Mouse (Mus musculus): ENCODE results near the gene Sdk1. TPM values are rescaled to one million over a fixed set of nuclear protein-coding genes. Genes with fewer than 3 reads are reported as not detected.

Gene Sdk1
- polyA plus RNA-seq, 1 experiment, result not detected

DNA sequence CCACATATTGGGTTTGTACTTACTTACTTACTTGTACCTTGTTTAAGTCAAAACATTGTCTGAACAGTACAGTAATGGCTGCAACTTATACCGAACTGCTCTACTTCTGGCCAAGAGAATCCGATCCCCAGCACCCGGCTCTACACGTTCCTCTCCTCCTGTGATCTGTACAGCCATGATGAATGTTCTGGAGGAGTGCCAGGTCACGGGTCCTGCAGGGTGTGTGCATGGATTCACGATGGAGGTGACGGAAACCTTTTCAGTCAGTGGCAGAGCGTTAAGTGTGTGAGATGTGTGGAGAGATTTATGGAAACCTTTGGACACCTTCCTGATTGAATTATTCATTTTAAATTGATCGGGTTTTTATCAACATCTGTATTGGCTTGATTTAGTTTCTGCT, 312.2 kb downstream of the Sdk1 start:
- no peak overlapping the region for H3K27ac ChIP-seq (ENCODE audit: insufficient read depth, low read depth, low read length)
- TF ChIP-seq POLR2A (IDR thresholded peaks at IDR 0.05; ENCODE audit: insufficient read depth, low read depth, low read length), result no peak
- TF ChIP-seq CTCF (IDR thresholded peaks at IDR 0.05; ENCODE audit: insufficient read depth, low read depth, low read length), result no peak
- no peaks in the 10 kb centered on the region for H3K4me1 ChIP-seq (ENCODE audit: control insufficient read depth, insufficient read depth, low read length)
- no peak overlapping the region for H3K4me3 ChIP-seq (ENCODE audit: insufficient read depth, low read depth, low read length)
- 91% methylated on average over 9 of the region's 9 CpGs for WGBS

DNA sequence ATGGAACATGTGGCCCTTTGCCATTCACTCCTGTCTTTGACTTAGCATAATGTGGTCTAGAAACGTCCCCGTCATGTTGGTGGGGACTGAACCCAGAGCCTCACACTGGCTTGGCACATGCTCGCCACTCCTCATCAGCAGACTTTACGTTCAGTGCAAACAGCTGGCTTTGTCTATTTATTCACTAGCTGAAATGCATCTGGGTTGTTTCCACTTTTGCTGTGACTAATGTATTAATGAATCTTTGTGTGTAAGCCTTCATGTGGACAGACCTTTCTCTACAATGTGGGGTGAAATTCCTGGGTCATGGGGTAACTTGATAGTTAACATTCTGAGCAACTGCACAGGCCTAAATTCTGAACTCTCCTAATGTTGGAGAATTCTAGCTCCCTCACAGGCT, 317.4 kb downstream of the Sdk1 start:
- WGBS, result 77% methylated on average over 4 of the region's 4 CpGs
- Histone ChIP-seq H3K4me3 (ENCODE audit: insufficient read depth, low read depth, low read length) (no peak overlapping the region), H3K4me1 (ENCODE audit: control insufficient read depth, insufficient read depth, low read length) (no peaks in the 10 kb centered on the region), H3K27ac (ENCODE audit: insufficient read depth, low read depth, low read length) (no peak overlapping the region)
- TF ChIP-seq CTCF (IDR thresholded peaks at IDR 0.05; ENCODE audit: insufficient read depth, low read depth, low read length), result no peak

DNA sequence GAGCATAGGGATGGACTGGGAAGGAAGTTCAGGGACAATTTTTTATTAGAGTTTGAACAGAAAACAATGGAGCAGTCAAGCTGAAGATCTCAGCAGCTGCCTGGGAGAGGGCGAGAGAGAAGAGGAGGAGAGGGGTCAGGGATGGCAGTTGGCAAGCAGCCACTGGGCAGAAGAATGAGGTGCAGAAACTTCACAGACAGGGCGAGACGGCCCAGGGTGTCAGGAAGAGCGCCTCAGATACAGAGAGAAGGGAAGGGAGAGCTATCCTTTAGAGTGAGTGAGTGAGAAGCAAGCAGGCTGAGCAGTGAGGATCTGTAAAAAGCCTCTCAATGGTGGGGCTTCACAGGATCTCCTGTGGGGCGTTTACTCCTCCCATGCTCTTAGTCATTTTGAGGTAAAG, 319.0 kb downstream of the Sdk1 start:
- TF ChIP-seq POLR2A (IDR thresholded peaks at IDR 0.05; ENCODE audit: insufficient read depth, low read depth, low read length) (no peak), CTCF (IDR thresholded peaks at IDR 0.05; ENCODE audit: insufficient read depth, low read depth, low read length) (no peak)
- Histone ChIP-seq H3K27ac (ENCODE audit: insufficient read depth, low read depth, low read length) (no peak overlapping the region), H3K4me1 (ENCODE audit: control insufficient read depth, insufficient read depth, low read length) (no peaks in the 10 kb centered on the region), H3K4me3 (ENCODE audit: insufficient read depth, low read depth, low read length) (no peak overlapping the region)
- 83% methylated on average over 5 of the region's 5 CpGs for WGBS

DNA sequence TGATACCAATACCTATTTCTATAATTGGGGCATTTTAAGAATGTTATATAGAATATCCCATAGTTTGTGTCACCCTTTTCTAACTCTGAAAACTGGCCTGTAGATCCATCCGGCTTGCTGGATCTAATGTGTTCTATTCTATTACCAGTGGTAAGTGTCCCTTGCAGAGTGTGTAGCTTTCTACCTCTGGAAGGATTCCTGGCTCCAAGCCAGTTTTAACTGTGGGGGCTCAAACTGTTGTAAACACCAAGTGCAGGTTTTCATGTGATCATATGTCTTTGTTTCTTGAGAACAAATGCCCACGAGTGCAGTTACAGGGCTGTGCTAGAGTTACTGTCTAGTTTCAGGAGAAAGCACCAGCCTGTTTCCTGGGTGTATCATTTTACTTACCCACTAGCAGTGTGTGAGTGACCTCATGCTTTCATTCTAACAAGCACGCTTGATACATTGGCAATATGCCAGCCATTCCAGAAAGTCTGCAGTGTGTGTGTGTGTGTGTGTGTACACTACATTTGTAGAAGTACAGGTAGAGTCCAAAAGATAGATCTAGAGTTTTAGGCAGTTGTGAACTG, 320.8 kb downstream of the Sdk1 start:
- TF ChIP-seq CTCF (IDR thresholded peaks at IDR 0.05; ENCODE audit: insufficient read depth, low read depth, low read length), result no peak
- no peak for TF ChIP-seq POLR2A (IDR thresholded peaks at IDR 0.05; ENCODE audit: insufficient read depth, low read depth, low read length)

DNA sequence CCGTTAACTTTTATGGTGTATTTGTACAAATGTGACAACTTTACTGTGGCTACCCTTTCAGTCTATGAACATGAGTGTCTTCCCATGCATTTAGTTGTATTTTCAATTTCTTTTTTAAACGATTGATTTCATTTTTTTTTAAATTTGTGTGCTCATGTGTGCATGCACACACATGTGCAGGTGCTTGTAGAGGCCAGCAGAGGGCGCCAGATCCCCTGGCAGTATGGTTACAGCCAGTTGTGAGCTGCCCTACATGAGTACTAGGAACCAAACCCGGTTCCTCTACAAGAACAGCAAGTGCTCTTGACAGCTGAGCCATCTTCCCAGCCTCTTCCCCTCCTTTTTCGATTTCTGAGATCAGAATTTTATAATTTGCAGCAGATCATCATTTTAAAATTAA, 322.9 kb downstream of the Sdk1 start:
- no peak for TF ChIP-seq CTCF (IDR thresholded peaks at IDR 0.05; ENCODE audit: insufficient read depth, low read depth, low read length)
- TF ChIP-seq POLR2A (IDR thresholded peaks at IDR 0.05; ENCODE audit: insufficient read depth, low read depth, low read length), result no peak
- no peak overlapping the region for H3K4me3 ChIP-seq (ENCODE audit: insufficient read depth, low read depth, low read length)
- 87% methylated on average over 5 of the region's 5 CpGs for WGBS
- no peak overlapping the region for H3K27ac ChIP-seq (ENCODE audit: insufficient read depth, low read depth, low read length)
- peaks cover 2% of the 10 kb centered on the region for H3K4me1 ChIP-seq (ENCODE audit: control insufficient read depth, insufficient read depth, low read length)

More for the DNA sequence above, 320.8 kb downstream of the Sdk1 start:
- Histone ChIP-seq H3K4me3 (ENCODE audit: insufficient read depth, low read depth, low read length) (no peak overlapping the region), H3K4me1 (ENCODE audit: control insufficient read depth, insufficient read depth, low read length) (no peaks in the 10 kb centered on the region), H3K27ac (ENCODE audit: insufficient read depth, low read depth, low read length) (no peak overlapping the region)
- 57% methylated on average over 3 of the region's 3 CpGs for WGBS

GRCm38 (mm10) chr5:141568106-141568505, 326.8 kb downstream of the Sdk1 start:
- H3K4me3 ChIP-seq (ENCODE audit: insufficient read depth, low read depth, low read length), result no peak overlapping the region
- no peak for TF ChIP-seq POLR2A (IDR thresholded peaks at IDR 0.05; ENCODE audit: insufficient read depth, low read depth, low read length)
- TF ChIP-seq CTCF (IDR thresholded peaks at IDR 0.05; ENCODE audit: insufficient read depth, low read depth, low read length), result no peak
- 47% methylated on average over 2 of the region's 2 CpGs for WGBS
- peaks cover 2% of the 10 kb centered on the region for H3K4me1 ChIP-seq (ENCODE audit: control insufficient read depth, insufficient read depth, low read length)
- H3K27ac ChIP-seq (ENCODE audit: insufficient read depth, low read depth, low read length), result no peak overlapping the region

GRCm38 (mm10) chr5:141570442-141570841, 329.2 kb downstream of the Sdk1 start:
- H3K4me1 ChIP-seq (ENCODE audit: control insufficient read depth, insufficient read depth, low read length), result peaks cover 2% of the 10 kb centered on the region
- no peak overlapping the region for H3K27ac ChIP-seq (ENCODE audit: insufficient read depth, low read depth, low read length)
- WGBS, result 73% methylated on average over 6 of the region's 6 CpGs
- H3K4me3 ChIP-seq (ENCODE audit: insufficient read depth, low read depth, low read length), result no peak overlapping the region
- TF ChIP-seq CTCF (IDR thresholded peaks at IDR 0.05; ENCODE audit: insufficient read depth, low read depth, low read length) (no peak), POLR2A (IDR thresholded peaks at IDR 0.05; ENCODE audit: insufficient read depth, low read depth, low read length) (no peak)

DNA sequence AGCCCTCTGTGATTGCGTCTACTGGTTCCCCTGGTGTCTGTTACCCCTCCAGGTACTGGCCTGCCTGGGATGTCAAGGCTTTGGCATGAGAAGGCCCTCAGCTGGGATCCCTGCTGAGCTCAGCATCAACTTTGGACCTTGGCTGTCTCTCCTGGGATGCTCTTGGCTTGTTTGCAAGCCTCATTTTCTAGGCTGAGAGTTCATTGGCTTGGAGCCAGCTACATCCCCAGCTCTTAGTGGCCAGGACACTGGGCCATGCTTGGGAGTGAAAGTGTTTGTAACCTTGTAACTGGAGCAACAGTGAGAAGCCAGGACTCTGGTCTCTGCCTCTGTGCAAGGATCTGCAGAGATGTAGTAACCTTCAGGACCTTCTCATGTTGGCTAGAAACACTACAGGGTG, 333.0 kb downstream of the Sdk1 start:
- WGBS, result 91% methylated on average over 1 of the region's 1 CpGs
- Histone ChIP-seq H3K4me3 (ENCODE audit: insufficient read depth, low read depth, low read length) (no peak overlapping the region), H3K27ac (ENCODE audit: insufficient read depth, low read depth, low read length) (no peak overlapping the region), H3K4me1 (ENCODE audit: control insufficient read depth, insufficient read depth, low read length) (no peaks in the 10 kb centered on the region)
- TF ChIP-seq POLR2A (IDR thresholded peaks at IDR 0.05; ENCODE audit: insufficient read depth, low read depth, low read length) (no peak), CTCF (IDR thresholded peaks at IDR 0.05; ENCODE audit: insufficient read depth, low read depth, low read length) (no peak)

- Histone ChIP-seq H3K4me1 (ENCODE audit: control insufficient read depth, insufficient read depth, low read length) (no peaks in the 10 kb centered on the region), H3K27ac (ENCODE audit: insufficient read depth, low read depth, low read length) (no peak overlapping the region), H3K4me3 (ENCODE audit: insufficient read depth, low read depth, low read length) (no peak overlapping the region)
- no peak for TF ChIP-seq CTCF (IDR thresholded peaks at IDR 0.05; ENCODE audit: insufficient read depth, low read depth, low read length)
- 82% methylated on average over 5 of the region's 5 CpGs for WGBS
Observed at GRCm38 (mm10) chr5:141591246-141591645, 350.0 kb downstream of the Sdk1 start.

DNA sequence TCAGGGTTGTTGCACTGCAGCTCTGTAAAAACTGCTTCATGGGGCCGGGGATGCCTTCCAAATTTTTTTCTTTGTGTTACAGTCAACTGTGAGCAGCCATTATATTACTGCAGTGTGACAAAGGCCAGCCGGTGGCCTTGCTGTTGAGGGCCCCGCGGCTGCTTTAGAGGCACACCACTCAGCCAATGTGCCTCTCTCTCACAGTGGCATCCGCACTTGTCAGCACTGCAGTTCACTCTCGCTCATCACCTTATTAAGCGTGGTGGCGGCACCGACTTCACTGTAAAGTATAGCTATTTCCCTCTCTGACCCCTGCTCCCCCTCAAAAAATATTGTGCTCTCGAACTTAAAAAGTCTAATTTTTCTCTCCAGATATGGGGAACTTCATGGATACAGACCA, 371.4 kb downstream of the Sdk1 start:
- TF ChIP-seq CTCF (IDR thresholded peaks at IDR 0.05; ENCODE audit: insufficient read depth, low read depth, low read length), result no peak
- no peak for TF ChIP-seq POLR2A (IDR thresholded peaks at IDR 0.05; ENCODE audit: insufficient read depth, low read depth, low read length)
- Histone ChIP-seq H3K4me3 (ENCODE audit: insufficient read depth, low read depth, low read length) (no peak overlapping the region), H3K27ac (ENCODE audit: insufficient read depth, low read depth, low read length) (no peak overlapping the region), H3K4me1 (ENCODE audit: control insufficient read depth, insufficient read depth, low read length) (peaks cover 2% of the 10 kb centered on the region; the same call in 1 of the 2 replicates)
- 72% methylated on average over 10 of the region's 10 CpGs for WGBS

All from olfactory bulb, adult 2 months (tissue).